Mouse (Mus musculus): Measurements from ENCODE around the gene Snx13.
A peak's percentile ranks its signal among the peaks of the same experiment; 100 is the strongest.

The Snx13 gene

GRCm38 (mm10) chr12:35046999-35047319 lies at the start of gene Snx13:
Snx13 (plus strand) TSS chr12:35047186.
- DNase-seq, result peak; percentile 91 to 95

- DNase-seq, result no peak
These were observed 49.3 kb upstream of the Snx13 start for GRCm38 (mm10) chr12:34997597-34998182.

GRCm38 (mm10) chr12:34998778-34999467 lies 48.1 kb upstream of the Snx13 start:
- DNase-seq, result no peak

- DNase-seq, result no peak
These were observed 46.7 kb upstream of the Snx13 start for GRCm38 (mm10) chr12:35000323-35000722.

- DNase-seq, result no peak
These were observed 41.2 kb upstream of the Snx13 start for GRCm38 (mm10) chr12:35005748-35006147.

- no peak for DNase-seq
These were observed 39.1 kb upstream of the Snx13 start for GRCm38 (mm10) chr12:35007851-35008250.

- no peak for DNase-seq
These were observed 38.4 kb upstream of the Snx13 start for GRCm38 (mm10) chr12:35008340-35009137.

- DNase-seq, result no peak
These were observed 35.5 kb upstream of the Snx13 start for GRCm38 (mm10) chr12:35011462-35011861.

- no peak for DNase-seq
These were observed 33.0 kb upstream of the Snx13 start for GRCm38 (mm10) chr12:35013950-35014349.

- DNase-seq, result peak in 1 of 2 experiments; percentile 6
These were observed 30.9 kb upstream of the Snx13 start for GRCm38 (mm10) chr12:35016056-35016455.

- no peak for DNase-seq
These were observed 30.3 kb upstream of the Snx13 start for GRCm38 (mm10) chr12:35016481-35017250.

GRCm38 (mm10) chr12:35018679-35019237 lies 28.2 kb upstream of the Snx13 start:
- DNase-seq, result no peak

- no peak for DNase-seq
These were observed 25.7 kb upstream of the Snx13 start for GRCm38 (mm10) chr12:35021285-35021684.

GRCm38 (mm10) chr12:35022066-35022465 lies 24.9 kb upstream of the Snx13 start:
- peak in 1 of 2 experiments; percentile 8 for DNase-seq

- DNase-seq, result no peak
These were observed 21.0 kb upstream of the Snx13 start for GRCm38 (mm10) chr12:35025916-35026432.

- DNase-seq, result no peak
These were observed 19.5 kb upstream of the Snx13 start for GRCm38 (mm10) chr12:35027533-35027932.

GRCm38 (mm10) chr12:35038668-35039570 lies 8.1 kb upstream of the Snx13 start:
- DNase-seq, result no peak

GRCm38 (mm10) chr12:35039571-35039936 lies 7.4 kb upstream of the Snx13 start:
- no peak for DNase-seq

GRCm38 (mm10) chr12:35041964-35042363 lies 5.0 kb upstream of the Snx13 start:
- DNase-seq, result no peak

- DNase-seq, result no peak
These were observed 532 bp upstream of the Snx13 start for GRCm38 (mm10) chr12:35046310-35046998.

Measured in cerebellum, postnatal 25 days (tissue).